Mouse (Mus musculus): ENCODE measurements around the gene Tecpr1. TPM values are rescaled to one million over a fixed set of nuclear protein-coding genes. Genes with fewer than 3 reads are reported as not detected.

The Tecpr1 gene
- total and polyA plus RNA-seq, 3 experiments, result 2.8 to 6.2 (median 6.0) TPM

DNA sequence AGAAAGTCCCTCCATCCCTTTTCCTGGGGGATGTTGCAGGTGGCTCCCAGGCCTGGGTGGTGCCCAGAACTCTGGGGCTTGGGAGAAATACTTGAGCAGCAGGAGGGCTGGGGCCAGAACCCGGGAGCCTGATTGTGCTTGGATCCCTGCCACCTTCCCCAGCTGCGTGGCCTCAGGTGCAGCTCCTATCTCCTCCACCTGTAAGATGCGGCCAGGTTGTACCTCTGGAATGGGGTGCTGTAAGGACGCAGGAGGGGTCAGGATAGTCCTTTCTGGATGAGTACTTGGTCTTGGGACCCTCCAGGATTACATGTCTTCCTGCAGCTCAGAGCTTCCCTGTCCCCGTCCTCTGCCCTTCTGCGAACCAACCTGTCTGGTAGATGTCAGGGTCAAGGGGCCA, 35.8 kb upstream of the Tecpr1 start:
- H3K9me3 ChIP-seq (replicated peaks; ENCODE audit: low read length), result no peaks in the 10 kb centered on the region
- peaks cover 3 to 60% of the 10 kb centered on the region in 2 experiments for H3K4me1 ChIP-seq (ENCODE audit: control insufficient read depth in 1 of 2, insufficient read depth in 2 of 2)
- H3K9ac ChIP-seq (ENCODE audit: insufficient read depth, low read depth), result no peak overlapping the region
- no peaks in the 10 kb centered on the region for H3K79me2 ChIP-seq (replicated peaks; ENCODE audit: control insufficient read depth, extremely low read depth, insufficient read depth, poor library complexity, severe bottlenecking)
- dilution Hi-C loops (cut with MboI; ENCODE audit: extremely low pct_ligation_motif_present, extremely low pct_unique_long_range_greater_than_20kb, low sequenced_read_pairs) (no loop called here), in situ Hi-C loops (cut with MboI; ENCODE audit: low pct_ligation_motif_present, low pct_unique_long_range_greater_than_20kb, low sequenced_read_pairs) (no loop called here)
- no peaks in the 10 kb centered on the region for H3K27me3 ChIP-seq (replicated peaks)
- no peak for TF ChIP-seq PAX5 (IDR thresholded peaks at IDR 0.05; ENCODE audit: low read length)
- TF ChIP-seq ZNF384 (IDR thresholded peaks at IDR 0.05; ENCODE audit: low read depth, low read length), result no peak
- TF ChIP-seq ZC3H11A (IDR thresholded peaks at IDR 0.05; ENCODE audit: low read depth, low read length), result no peak
- TF ChIP-seq MYC (IDR thresholded peaks at IDR 0.05; ENCODE audit: low read depth, low read length), result no peak
- no peak for TF ChIP-seq SMC3 (IDR thresholded peaks at IDR 0.05; ENCODE audit: low read depth, low read length)
- no peak for TF ChIP-seq MAX (IDR thresholded peaks at IDR 0.05; ENCODE audit: low read length)
- no peak for TF ChIP-seq POLR2A (IDR thresholded peaks at IDR 0.05; ENCODE audit: low read depth, low read length)
- no peak for TF ChIP-seq JUND (conservative IDR thresholded peaks at IDR 0.05; ENCODE audit: low read depth, low read length)
- no peak for TF ChIP-seq TCF12 (IDR thresholded peaks at IDR 0.05; ENCODE audit: low read depth, low read length)
- TF ChIP-seq CTCF (conservative IDR thresholded peaks at IDR 0.05 in 1 of 2, IDR thresholded peaks at IDR 0.05 in 1 of 2; ENCODE audit: low read depth in 2 of 2, low read length in 2 of 2), result no peak
- no peak for TF ChIP-seq RCOR1 (conservative IDR thresholded peaks at IDR 0.05; ENCODE audit: low read depth, low read length)
- no peak for TF ChIP-seq BHLHE40 (IDR thresholded peaks at IDR 0.05; ENCODE audit: low read depth, low read length)
- TF ChIP-seq ZMIZ1 (IDR thresholded peaks at IDR 0.05; ENCODE audit: low read depth, low read length), result no peak
- no peak overlapping the region for H3K4me3 ChIP-seq (replicated peaks in 1 of 3; ENCODE audit: low read depth in 2 of 3, low read length in 2 of 3, poor library complexity in 1 of 3)
- no peak overlapping the region for H3K4me2 ChIP-seq (ENCODE audit: insufficient read depth, low read depth, poor library complexity, severe bottlenecking)
- no peak for DNase-seq (ENCODE audit: extremely low read depth)
- peaks cover under 1 to 69% of the 10 kb centered on the region in 2 experiments for H3K36me3 ChIP-seq (replicated peaks in 1 of 2; ENCODE audit: control insufficient read depth in 1 of 2, insufficient read depth in 1 of 2, low read length in 1 of 2)
- H3K27ac ChIP-seq (ENCODE audit: insufficient read depth, low read depth), result no peak overlapping the region

DNA sequence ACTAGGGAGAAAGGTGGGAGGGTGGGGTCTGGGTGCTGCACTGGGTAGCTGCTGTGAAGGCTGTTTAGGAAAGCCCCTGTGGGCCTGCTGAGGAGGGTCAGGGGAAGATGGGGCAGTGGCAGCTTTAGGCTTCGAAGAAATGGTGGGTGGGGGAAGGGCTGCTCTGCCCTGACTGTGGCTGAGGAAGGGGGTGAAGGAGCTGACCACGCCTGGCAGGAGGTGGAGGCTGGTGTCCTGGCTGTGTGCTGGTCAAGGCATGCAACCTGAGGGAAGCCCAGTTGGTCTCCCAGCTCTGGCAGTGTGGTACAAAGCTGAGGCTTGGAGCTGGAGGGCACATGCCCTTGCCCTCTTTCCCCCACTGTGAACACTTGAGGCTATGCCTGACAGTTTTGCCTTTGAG, 35.3 kb upstream of the Tecpr1 start:
- no peak overlapping the region for H3K9ac ChIP-seq (ENCODE audit: insufficient read depth, low read depth)
- peaks cover 3 to 66% of the 10 kb centered on the region in 2 experiments for H3K4me1 ChIP-seq (ENCODE audit: control insufficient read depth in 1 of 2, insufficient read depth in 2 of 2)
- in situ Hi-C loops (cut with MboI; ENCODE audit: low pct_ligation_motif_present, low pct_unique_long_range_greater_than_20kb, low sequenced_read_pairs), result no loop called here
- dilution Hi-C loops (cut with MboI; ENCODE audit: extremely low pct_ligation_motif_present, extremely low pct_unique_long_range_greater_than_20kb, low sequenced_read_pairs), result no loop called here
- H3K79me2 ChIP-seq (replicated peaks; ENCODE audit: control insufficient read depth, extremely low read depth, insufficient read depth, poor library complexity, severe bottlenecking), result no peaks in the 10 kb centered on the region
- no peak for DNase-seq (ENCODE audit: extremely low read depth)
- H3K9me3 ChIP-seq (replicated peaks; ENCODE audit: low read length), result no peaks in the 10 kb centered on the region
- no peak overlapping the region for H3K4me3 ChIP-seq (replicated peaks in 1 of 3; ENCODE audit: low read depth in 2 of 3, low read length in 2 of 3, poor library complexity in 1 of 3)
- peaks cover 0 to 66% of the 10 kb centered on the region in 2 experiments for H3K36me3 ChIP-seq (replicated peaks in 1 of 2; ENCODE audit: control insufficient read depth in 1 of 2, insufficient read depth in 1 of 2, low read length in 1 of 2)
- TF ChIP-seq CHD1 (IDR thresholded peaks at IDR 0.05; ENCODE audit: low read depth, low read length) (no peak), NELFE (IDR thresholded peaks at IDR 0.05; ENCODE audit: low read depth, low read length) (no peak), MAZ (IDR thresholded peaks at IDR 0.05; ENCODE audit: low read depth, low read length) (no peak), RCOR1 (conservative IDR thresholded peaks at IDR 0.05; ENCODE audit: low read depth, low read length) (no peak), ZC3H11A (IDR thresholded peaks at IDR 0.05; ENCODE audit: low read depth, low read length) (no peak), PAX5 (IDR thresholded peaks at IDR 0.05; ENCODE audit: low read length) (no peak), RAD21 (IDR thresholded peaks at IDR 0.05; ENCODE audit: low read depth, low read length) (no peak), GABPA (IDR thresholded peaks at IDR 0.05; ENCODE audit: insufficient replicate concordance, low read depth, low read length) (no peak), TCF12 (IDR thresholded peaks at IDR 0.05; ENCODE audit: low read depth, low read length) (no peak), EP300 (IDR thresholded peaks at IDR 0.05; ENCODE audit: low read length) (no peak), SMC3 (IDR thresholded peaks at IDR 0.05; ENCODE audit: low read depth, low read length) (no peak), KAT2A (IDR thresholded peaks at IDR 0.05; ENCODE audit: insufficient replicate concordance, low read length) (no peak), HCFC1 (IDR thresholded peaks at IDR 0.05; ENCODE audit: low read depth, low read length) (no peak), ZNF384 (IDR thresholded peaks at IDR 0.05; ENCODE audit: low read depth, low read length) (no peak), MAFK (IDR thresholded peaks at IDR 0.05; ENCODE audit: insufficient replicate concordance, low read length) (no peak)
- H3K27me3 ChIP-seq (replicated peaks), result no peaks in the 10 kb centered on the region
- H3K4me2 ChIP-seq (ENCODE audit: insufficient read depth, low read depth, poor library complexity, severe bottlenecking), result no peak overlapping the region
- H3K27ac ChIP-seq (ENCODE audit: insufficient read depth, low read depth), result no peak overlapping the region
